Mouse (Mus musculus) bone marrow, adult 2 months (tissue): ENCODE results near the gene Stxbp2. TPM values are rescaled to one million over a fixed set of nuclear protein-coding genes. Genes with fewer than 3 reads are reported as not detected.

Experiments
- H3K27ac ChIP-seq: fragments of 200-500 bp; 2 replicates; pipeline ENCODE4 v1.5.1; 2012; ENCODE audit warnings: low read depth, mild to moderate bottlenecking, control low read depth, inconsistent platforms, low read length; ENCODE audit not compliant: control insufficient read depth, poor library complexity, insufficient read depth
- H3K4me1 ChIP-seq: fragments of 200-500 bp; 2 replicates; pipeline ENCODE4 v1.6.1; 2011; ENCODE audit warnings: low read length; ENCODE audit not compliant: control insufficient read depth, insufficient read depth
- H3K4me3 ChIP-seq: fragments of 200-500 bp; replicated peaks from 2 replicates; pipeline ENCODE3; 2011; ENCODE audit warnings: mild to moderate bottlenecking, low read depth, low read length, control low read depth; ENCODE audit not compliant: control insufficient read depth
- CTCF ChIP-seq: fragments of 200-500 bp; IDR thresholded peaks from 2 replicates; pipeline ENCODE4 v1.5.1; 2011; ENCODE audit warnings: low read length, control low read depth; ENCODE audit not compliant: control insufficient read depth, insufficient read depth
- POLR2A ChIP-seq: fragments of 200-500 bp; IDR thresholded peaks from 2 replicates; pipeline ENCODE4 v1.6.1; 2011; ENCODE audit warnings: low read depth, mild to moderate bottlenecking, control low read depth, low read length, borderline replicate concordance; ENCODE audit not compliant: control insufficient read depth
- WGBS: fragments of 180-500 bp; shearing (Covaris S2); methylation state at CpG from one replicate; pipeline ENCODE4 v1.1.7; 2018; 5-methylcytosine and 5-hydroxymethylcytosine counted together
- polyA plus RNA-seq: library from polyadenylated mRNA; stranded (reverse); fragments of >200 nt; gene quantifications from 2 replicates; pipeline ENCODE4 v1.2.4, GENCODE M21; 2011; ENCODE audit warnings: low replicate concordance; ENCODE audit not compliant: missing spikeins, insufficient read depth, insufficient read length

Gene Stxbp2
- polyA plus RNA-seq, 1 experiment: 373 TPM

DNA sequence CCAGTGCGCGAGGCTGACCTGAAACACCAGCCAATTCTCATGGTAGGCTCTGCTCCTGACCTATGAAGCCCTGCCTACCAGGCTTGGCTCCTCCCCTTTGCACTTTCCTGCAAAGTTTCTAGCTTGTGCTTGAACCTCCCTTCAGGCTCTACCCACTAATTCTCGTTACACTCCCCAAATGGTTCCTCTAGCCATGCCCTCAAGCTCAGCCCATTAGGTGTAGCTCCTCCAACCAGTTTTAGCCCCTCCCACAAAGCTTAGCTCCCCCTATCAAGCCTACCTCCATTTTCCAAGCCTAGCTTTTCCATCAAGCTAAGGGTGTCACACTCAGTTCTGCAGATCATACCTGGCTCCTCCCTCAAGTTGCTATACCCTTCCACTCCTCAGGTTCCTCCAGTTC lies 32.7 kb upstream of the Stxbp2 start:
- Histone ChIP-seq H3K4me3 (no peak overlapping the region), H3K4me1 (no peaks in the 10 kb centered on the region), H3K27ac (no peak overlapping the region)
- 63% methylated on average over 3 of the region's 3 CpGs for WGBS
- TF ChIP-seq POLR2A (no peak), CTCF (no peak)

DNA sequence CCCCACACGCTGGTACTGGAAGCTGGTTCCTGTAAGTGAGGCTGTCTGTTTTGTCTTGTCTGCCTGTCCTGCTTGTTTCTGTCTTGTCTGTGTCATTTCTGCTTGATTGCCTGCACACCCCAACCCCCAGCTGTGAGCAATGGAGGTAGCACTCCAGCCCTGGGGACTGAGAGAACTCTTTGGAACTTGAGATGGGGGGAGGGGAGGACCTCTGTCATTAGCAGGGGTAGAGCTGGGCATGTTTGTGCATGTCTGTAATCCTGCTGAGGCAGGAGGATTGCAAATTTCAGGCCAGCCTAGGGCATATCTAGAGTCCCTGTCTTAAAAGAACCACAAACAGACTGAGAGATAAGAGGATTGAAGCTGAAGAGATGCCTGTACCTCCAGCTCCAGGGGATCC lies 31.5 kb upstream of the Stxbp2 start:
- WGBS: 88% methylated on average over 1 of the region's 1 CpGs
- no peak overlapping the region for H3K27ac ChIP-seq
- TF ChIP-seq POLR2A (no peak), CTCF (no peak)
- no peak overlapping the region for H3K4me3 ChIP-seq
- no peaks in the 10 kb centered on the region for H3K4me1 ChIP-seq

DNA sequence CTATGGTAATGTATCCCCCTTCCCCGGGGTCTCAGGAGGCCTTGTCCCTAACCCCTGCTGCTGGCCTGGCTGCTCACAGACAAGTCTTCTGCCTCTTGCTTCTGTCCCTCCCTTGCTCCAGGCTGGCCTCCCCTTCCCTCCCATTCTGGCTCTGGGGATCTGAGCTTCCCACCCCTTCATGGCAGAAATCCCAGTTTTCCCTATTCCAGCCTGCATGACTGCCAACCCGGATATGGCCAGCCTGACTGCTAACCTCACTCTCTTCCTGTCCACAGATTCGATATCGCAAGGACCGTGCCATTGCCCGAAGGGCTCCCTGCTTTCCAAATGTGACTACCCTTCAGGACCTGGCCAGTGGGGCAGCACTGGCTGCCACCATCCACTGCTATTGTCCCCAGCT lies 30.4 kb upstream of the Stxbp2 start:
- Histone ChIP-seq H3K4me1 (no peaks in the 10 kb centered on the region), H3K27ac (no peak overlapping the region), H3K4me3 (no peak overlapping the region)
- WGBS: 84% methylated on average over 6 of the region's 6 CpGs
- TF ChIP-seq CTCF (no peak), POLR2A (no peak)

DNA sequence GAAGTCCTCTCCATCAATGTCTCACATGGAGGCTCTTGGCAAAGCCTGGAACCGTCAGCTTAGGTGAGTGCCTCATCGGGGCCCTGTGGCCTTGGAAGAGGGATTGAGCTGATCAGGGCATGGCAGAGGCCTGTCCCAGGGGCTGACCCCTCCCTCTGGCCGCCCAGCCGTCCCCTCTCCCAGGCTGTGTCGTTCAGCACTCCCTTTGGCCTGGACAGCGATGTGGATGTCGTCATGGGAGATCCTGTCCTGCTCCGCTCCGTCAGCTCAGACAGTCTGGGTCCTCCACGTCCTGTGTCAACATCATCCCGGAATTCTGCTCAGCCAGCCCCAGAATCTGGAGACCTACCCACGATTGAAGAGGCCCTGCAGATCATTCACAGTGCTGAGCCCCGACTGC lies 27.3 kb upstream of the Stxbp2 start:
- no peak for TF ChIP-seq CTCF
- 75% methylated on average over 13 of the region's 13 CpGs for WGBS
- Histone ChIP-seq H3K27ac (no peak overlapping the region), H3K4me3 (no peak overlapping the region), H3K4me1 (no peaks in the 10 kb centered on the region)

DNA sequence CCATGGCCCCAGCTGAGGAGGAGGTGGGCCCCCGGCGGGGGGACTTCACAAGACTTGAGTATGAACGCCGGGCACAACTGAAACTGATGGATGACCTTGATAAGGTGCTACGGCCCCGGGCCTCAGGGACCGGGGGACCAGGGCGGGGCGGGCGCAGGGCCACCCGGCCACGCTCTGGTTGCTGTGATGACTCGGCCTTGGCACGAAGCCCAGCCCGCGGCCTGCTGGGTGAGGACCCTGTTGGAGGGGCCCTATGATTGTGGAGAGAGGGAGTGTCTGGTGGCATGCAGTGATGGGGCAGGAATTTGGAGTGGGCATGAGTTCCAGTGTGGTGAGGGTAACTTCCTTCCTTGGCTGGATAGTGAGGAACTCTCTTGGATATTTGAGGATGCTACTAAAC lies 24.2 kb upstream of the Stxbp2 start:
- Histone ChIP-seq H3K27ac (no peak overlapping the region), H3K4me3 (no peak overlapping the region), H3K4me1 (no peaks in the 10 kb centered on the region)
- no peak for TF ChIP-seq CTCF
- no peak for TF ChIP-seq POLR2A
- WGBS: 15% methylated on average over 16 of the region's 16 CpGs

DNA sequence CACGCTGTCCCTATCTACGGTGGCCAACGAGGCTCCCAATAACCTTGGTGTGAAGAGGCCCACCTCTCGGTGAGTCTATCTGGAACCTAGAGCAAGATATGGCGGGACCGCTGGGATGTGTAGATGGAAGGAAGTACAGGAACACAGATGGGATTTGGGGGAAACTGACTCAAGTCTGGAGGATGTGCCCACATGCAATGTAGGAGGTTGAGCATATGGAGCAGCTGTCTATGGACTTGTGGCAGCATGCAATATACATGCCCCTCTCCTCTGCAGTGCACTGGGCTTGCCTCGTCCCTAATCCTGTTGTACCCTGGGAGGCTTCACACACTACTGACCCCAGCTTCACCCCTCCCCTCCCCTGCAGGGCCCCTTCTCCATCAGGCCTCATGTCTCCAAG lies 22.9 kb upstream of the Stxbp2 start:
- TF ChIP-seq CTCF (no peak), POLR2A (no peak)
- Histone ChIP-seq H3K4me3 (no peak overlapping the region), H3K4me1 (no peaks in the 10 kb centered on the region), H3K27ac (no peak overlapping the region)
- WGBS: 93% methylated on average over 7 of the region's 7 CpGs

DNA sequence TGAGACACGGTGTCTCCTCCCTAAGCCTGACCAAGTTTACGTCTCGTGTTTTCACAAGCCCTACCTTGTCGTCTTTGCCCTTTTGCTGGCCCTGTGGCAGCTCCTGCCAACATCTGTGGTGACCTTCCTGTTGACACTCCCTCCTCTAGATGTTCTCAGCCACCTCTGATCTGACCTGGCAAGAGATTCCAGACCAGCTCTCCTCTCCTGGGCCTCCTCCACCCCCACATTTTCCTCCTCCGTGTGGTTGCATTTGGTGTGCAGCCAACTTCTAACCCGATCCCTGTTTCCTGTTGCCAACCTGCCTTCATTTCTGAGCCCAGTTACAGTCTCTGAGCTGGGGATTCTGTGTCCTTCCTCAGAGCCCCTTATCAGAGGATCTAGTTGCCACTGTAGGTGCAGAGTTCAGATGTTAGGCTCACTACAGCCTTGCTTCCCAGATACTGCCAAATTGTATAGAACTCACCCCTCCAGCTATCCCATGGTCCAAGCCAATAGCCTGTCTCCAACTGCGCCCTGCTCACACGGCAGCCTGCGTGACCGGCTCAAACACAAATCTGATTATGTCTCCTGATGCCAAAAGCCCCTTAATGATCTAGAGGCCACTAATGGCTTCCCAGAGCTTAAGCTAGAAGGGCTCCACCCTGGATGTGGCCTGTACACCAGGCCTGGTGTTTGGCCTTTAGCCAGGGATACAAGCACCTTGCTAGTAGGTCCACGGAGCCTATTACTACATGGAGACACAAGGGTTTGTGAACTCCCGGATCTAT lies 21.5 kb upstream of the Stxbp2 start:
- WGBS: 53% methylated on average over 12 of the region's 12 CpGs
- TF ChIP-seq POLR2A (no peak), CTCF (no peak)
- Histone ChIP-seq H3K4me1 (no peaks in the 10 kb centered on the region), H3K27ac (no peak overlapping the region), H3K4me3 (no peak overlapping the region)

DNA sequence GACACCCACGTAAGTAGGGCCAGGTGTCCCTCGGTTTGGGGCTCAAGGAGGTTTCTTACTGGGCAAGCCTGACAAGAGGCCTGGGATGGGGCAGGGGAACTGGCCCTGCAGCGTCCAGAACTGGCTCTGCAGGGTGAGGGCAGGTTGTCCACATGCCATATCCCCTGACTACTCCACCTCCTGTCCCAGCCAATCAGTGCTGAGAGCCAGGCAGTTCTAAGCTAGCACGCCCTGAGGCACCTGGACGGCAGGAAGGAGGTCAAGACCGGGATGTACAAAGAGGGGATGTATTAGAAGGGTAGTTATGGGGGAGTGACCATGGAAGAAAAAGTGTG lies 21.0 kb upstream of the Stxbp2 start:
- TF ChIP-seq CTCF (no peak), POLR2A (no peak)
- WGBS: 86% methylated on average over 6 of the region's 6 CpGs
- H3K27ac ChIP-seq: no peak overlapping the region
- H3K4me3 ChIP-seq: no peak overlapping the region
- no peaks in the 10 kb centered on the region for H3K4me1 ChIP-seq
